Mouse (Mus musculus) c-Kit-positive CD71-positive TER-119-positive erythroid progenitor cells, embryonic 14.5 days (primary cell): ENCODE results near the gene Slc39a11.
"Not testable (repeated sequence)": the region's sequence is repeated elsewhere in the genome, so short reads cannot be mapped to it uniquely, and the experiment has no call there.

Experiments
- DNase-seq: peaks from one replicate; pipeline ENCODE4 v3.0.0-alpha.2; 2013; ENCODE audit warnings: low spot score

Gene Slc39a11

DNA sequence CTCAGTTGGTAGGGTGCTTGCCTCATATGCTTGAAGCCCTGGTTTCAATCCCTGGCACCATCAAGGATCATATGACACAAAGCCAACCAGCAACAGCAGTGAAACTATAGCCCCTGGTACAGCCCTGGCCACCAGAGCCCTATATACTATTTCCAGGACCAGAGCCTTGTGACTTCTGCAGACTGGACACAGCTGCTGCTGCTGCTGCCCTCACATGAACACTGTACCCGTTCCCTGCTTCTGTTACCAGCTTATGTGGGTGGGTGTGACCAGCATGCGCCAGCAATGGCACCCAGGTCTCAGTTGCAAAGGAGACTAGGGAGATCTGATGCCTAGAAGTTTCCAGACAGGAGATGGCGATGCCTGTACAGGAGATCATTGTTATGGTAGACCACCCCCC lies 52.2 kb downstream of the Slc39a11 start:
- DNase-seq = no peak

- DNase-seq = no peak
These were observed 54.7 kb downstream of the Slc39a11 start for GRCm38 (mm10) chr11:113595144-113595543.

DNA sequence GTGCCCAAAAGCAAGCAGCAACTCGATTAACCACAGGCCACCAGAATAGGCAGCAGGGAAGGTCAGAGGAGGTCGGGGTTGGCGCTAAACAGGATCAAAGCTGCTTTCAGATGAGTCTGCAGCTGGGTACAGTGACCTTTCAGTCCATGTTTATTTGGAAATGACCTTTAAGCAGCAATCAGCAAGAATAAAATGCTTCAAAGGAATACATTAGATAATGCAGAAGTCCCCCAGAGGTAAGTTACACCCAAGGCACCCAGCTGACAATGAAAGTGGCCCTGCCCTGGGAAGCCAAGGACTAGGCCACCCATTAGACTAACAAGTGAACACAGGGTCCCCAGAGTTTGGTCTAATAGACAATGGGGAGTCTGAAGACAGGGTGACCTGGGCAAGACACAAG lies 60.9 kb downstream of the Slc39a11 start:
- DNase-seq = no peak

- DNase-seq = no peak
These were observed 63.5 kb downstream of the Slc39a11 start for GRCm38 (mm10) chr11:113586423-113586822.

DNA sequence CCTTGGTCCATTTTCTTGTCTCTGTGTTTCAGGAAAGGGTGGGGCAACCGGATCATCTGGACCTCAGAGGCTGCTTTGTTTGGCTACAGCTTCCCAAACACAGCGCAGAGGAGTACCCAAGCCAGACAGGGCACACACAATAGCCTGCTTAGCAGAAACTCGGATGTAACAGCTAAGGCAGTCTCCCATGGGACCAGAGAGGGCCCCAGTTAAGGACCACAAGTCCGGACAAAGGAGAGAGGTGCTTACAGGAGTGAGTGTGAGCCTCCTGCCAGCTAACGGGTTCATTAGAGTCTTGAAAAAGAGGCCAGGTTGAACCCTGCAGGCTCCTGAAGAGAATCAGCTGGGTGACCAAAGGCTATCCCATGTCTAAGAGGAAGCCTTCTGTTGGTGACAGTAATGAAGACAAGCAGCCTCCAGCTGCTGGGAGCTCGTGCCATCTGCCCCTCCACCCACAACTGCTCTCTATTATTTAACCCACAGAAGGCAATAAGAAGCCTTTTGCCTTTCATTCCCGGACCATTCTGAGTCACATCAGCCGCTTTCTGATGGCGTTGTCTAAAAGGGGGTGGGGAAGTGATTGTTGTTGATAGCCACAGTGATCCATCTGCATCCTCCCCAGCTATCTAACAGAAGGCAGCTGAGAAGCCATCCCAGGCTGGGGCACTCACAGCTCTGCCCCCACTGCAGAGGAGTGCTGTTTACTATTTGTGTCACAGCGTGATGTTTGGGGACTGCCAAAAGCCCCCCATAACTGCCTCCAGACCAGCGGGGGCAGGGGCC lies 65.8 kb downstream of the Slc39a11 start:
- no peak for DNase-seq

GRCm38 (mm10) chr11:113577221-113577620 lies 72.7 kb downstream of the Slc39a11 start:
- no peak for DNase-seq

DNA sequence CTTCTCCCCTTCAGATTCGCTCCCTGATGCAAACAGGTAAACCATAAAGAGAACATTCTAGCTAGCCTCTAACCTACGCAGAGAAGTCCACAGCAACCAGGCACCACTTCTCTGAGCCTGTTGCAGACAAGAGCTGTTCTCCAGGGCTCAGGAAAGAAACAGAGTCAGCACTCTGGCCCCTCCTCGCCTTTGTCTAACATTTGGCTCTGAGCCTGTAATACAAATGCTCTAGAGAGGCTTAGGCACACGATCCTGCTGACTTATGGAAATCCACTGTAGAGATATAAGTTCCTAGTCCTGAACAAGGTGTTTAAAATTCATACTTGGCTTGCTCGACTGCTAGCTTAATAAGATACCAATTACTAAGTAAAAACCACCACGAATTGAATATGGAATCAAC lies 77.2 kb downstream of the Slc39a11 start:
- DNase-seq = no peak

GRCm38 (mm10) chr11:113571616-113572015 lies 78.3 kb downstream of the Slc39a11 start:
- DNase-seq = no peak

DNA sequence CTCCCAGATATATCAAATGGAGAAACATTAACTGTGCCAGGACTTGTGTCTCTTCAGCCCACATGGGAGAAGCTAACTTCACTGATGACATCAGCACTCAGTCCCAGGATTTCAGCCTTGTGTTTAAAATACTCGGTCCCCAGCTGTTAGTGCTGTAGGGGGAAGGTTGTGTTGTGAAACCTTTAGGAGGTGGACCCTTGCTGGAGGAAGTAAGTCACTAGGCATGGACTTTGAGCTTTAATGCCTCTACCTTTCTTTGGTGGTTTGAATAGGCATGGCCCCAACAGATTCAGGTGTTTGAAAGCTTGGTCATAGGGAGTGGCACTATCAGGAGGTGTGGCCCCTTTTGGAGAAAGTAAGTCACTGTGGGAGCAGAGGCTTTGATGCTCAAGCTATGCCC lies 80.9 kb downstream of the Slc39a11 start:
- DNase-seq = no peak

DNA sequence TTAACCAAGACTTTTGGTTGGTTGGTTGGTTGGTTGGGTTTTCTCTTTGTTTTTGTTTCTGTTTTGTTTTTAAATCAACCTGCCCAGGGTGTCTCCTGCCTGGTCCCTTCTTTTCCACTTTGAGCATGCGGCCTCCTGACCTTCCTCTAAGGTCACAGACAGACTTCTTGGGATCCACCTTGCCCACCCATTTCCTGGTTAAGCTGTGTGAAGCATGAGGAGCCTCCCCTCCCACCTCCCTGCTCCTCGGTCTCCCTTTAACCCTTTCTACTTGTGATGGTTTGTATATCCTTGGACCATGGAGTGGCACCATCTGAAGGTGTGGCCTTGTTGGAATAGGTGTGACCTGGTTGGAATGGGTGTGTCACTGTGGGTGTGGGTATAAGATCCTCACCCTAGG lies 82.0 kb downstream of the Slc39a11 start:
- not testable (repeated sequence) for DNase-seq

GRCm38 (mm10) chr11:113565006-113565995 lies 84.6 kb downstream of the Slc39a11 start:
- peak; percentile 62 for DNase-seq

GRCm38 (mm10) chr11:113562326-113562725 lies 87.6 kb downstream of the Slc39a11 start:
- no peak for DNase-seq

- no peak for DNase-seq
These were observed 89.7 kb downstream of the Slc39a11 start for GRCm38 (mm10) chr11:113560150-113560549.

- no peak for DNase-seq
These were observed 91.4 kb downstream of the Slc39a11 start for GRCm38 (mm10) chr11:113558505-113558904.

DNA sequence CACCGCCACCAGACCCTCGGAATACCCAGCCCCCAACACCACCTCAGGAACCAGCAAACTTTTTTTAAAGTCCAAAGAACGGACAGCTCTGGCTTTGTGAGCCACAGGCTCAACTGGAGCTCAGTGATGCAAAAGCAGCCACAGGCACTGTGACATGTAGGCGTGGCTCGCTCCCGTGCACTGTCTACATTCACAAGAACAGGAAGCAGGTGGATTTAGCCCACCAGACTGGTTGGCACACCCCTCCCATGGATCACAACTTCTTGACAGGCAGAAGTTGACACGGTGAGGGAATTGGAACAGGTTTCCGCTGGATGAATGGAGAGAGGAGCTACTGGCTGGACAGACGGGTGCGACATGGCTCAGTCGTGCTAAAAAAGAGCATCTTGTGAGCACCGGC lies 93.7 kb downstream of the Slc39a11 start:
- no peak for DNase-seq

DNA sequence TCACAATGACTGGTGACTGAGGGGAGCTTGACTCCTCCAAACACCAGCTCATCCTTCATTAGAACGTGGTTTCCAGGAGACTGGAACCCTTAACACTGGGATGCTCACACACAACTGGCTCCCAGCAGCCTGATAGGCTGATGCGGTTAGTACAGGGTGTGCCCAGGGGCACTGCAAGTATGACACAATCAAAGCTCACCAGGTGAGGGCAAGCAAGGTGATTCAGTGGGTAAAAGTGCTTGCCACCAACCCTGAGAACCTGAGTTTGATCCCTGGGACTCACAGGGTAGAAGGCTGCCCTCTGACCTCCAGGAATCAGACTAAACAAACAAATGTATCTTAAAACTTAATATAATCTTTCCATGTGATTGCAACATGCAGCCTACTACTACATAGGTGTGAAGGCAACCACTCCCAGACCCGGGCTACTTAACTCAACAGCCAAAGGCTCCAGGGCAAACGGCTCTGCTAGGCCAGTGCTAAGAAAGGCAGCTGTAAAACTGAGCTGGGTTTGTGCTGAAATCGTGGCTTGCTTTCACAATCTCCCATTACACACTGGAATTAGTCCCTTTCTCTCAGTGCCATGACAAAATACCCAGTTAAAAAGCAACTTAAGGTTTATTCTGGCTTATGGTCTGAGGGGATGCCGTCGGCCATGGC lies 95.0 kb downstream of the Slc39a11 start:
- DNase-seq = no peak

DNA sequence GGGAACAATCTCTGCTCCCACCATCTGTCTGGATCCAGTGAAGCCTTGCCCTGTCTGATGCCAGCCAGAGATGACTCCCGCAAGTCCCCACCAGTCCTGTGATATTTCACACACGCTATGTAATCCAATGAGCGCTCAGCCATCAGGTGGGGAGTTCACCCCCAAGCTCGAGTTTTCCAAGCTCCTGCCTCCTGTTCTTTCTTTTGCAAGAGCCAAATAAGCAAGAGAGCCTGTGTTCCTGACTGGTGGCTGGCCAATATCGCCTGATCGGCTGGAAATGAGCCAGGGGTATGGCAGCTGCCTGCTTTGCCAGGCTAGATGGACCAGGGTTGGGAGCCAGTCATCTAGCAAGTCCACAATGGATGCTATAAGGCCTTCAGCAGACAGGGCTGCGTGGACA lies 95.7 kb downstream of the Slc39a11 start:
- DNase-seq = no peak

GRCm38 (mm10) chr11:113553605-113554004 lies 96.3 kb downstream of the Slc39a11 start:
- DNase-seq = no peak

GRCm38 (mm10) chr11:113552539-113552938 lies 97.3 kb downstream of the Slc39a11 start:
- no peak for DNase-seq

DNA sequence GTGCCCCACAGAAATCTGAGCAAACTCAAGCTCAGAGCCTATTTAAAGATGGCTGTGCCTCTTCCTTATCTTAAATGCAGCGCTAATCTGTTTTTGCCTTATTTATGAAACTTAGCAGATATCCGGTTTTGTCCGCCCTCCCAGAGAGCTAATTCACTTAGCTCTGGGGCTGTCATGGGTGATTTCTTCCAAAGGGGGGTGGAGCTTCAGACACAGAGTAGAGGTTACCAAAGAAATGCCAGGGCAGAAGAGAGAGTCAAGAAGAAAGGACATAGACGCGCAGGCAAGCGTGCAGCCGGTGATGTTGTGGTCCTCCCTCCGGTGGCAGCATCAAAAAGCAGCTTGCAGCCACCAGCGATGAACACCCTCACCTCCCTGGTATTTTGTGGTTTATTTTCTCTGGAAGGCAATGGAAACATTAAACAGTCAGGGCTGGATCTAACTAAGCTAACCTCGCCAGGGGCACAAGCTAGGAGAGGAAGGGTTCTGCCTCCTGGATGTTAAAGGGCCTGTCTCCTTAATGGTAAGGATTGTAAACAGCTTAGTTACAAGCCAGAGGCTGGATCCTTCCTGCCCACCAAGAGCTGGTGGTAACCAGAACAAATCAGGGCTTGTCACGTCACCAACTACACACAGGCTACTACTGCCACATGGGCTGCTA lies 103.5 kb downstream of the Slc39a11 start:
- no peak for DNase-seq

- DNase-seq = no peak
These were observed 105.8 kb downstream of the Slc39a11 start for GRCm38 (mm10) chr11:113544017-113544640.
